Mouse (Mus musculus) liver, embryonic 14.5 days (tissue): Measurements from ENCODE around the gene Dclre1b.

ENCODE experiments used
- CTCF ChIP-seq: IDR thresholded peaks from 2 replicates; pipeline ENCODE4 v1.5.1; 2016; ENCODE audit warnings: antibody characterized with exemption, low read depth, control low read depth
- EP300 ChIP-seq: IDR thresholded peaks from 2 replicates; pipeline ENCODE4 v1.6.1; 2016; ENCODE audit warnings: antibody characterized with exemption, low read depth

DNA sequence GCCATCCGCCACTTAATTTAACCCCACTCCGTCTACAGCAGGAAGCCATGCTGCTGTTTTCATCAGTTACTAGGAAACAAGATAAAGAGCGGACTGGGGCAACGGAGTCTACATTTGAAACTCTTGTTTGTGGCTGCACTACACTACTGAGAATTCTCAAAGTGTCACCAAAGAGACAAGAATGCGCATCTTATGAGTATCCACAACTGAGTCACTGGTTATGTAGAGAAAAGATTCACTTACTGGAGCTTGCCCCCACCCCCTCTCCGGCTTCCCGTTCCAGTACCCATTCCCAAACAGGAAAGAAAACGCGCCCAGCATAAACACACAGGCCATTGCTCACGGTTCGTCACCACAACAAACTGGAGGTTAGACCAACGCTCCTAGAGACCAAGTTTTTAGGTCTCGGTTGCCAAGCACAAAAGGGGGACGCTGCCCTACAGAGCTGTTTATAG, 19.3 kb downstream of the Dclre1b start:
- TF ChIP-seq EP300 (no peak), CTCF (no peak)
